Mouse (Mus musculus) embryonic fibroblast, embryonic 13.5 days (primary cell): ENCODE data around the gene Rragd.

ENCODE experiments used
- CTCF ChIP-seq: IDR thresholded peaks from 2 replicates; pipeline ENCODE4 v1.5.1; 2011; ENCODE audit warnings: mild to moderate bottlenecking, control low read depth, low read length, moderate library complexity, borderline replicate concordance; ENCODE audit not compliant: insufficient read depth
- POLR2A ChIP-seq: IDR thresholded peaks from 2 replicates; pipeline ENCODE4 v1.6.1; 2011; ENCODE audit warnings: low read depth, mild to moderate bottlenecking, control low read depth, low read length, moderate library complexity

DNA sequence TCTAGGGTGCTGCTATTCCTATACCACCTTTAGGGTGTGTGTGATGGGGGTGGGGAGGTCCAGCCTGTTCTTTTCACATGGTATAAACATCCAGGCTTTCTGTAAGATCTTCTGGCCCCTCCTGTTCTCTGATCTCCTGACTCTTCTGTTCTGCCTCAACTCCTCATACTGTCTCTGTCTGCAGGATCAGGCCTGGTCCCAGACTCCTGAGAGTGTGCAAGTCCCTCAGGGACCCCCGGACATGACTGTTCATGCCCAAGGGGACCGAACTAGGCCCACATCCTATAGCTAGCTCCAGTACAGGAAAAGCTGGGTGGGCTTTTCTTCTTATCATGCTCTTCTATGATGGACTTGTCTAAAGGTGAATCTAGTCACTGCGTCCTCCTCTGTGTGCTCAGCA is 84.5 kb downstream of the Rragd start:
- TF ChIP-seq CTCF (no peak), POLR2A (no peak)
